Mouse (Mus musculus) adipocyte (in vitro differentiated cells): Measurements from ENCODE around the gene Gm11397.
"Not testable (repeated sequence)": the region's sequence is repeated elsewhere in the genome, so short reads cannot be mapped to it uniquely, and the experiment has no call there.

Experiments used
- DNase-seq: peaks from one replicate; pipeline ENCODE4 v3.0.0-alpha.2; 2016; ENCODE audit warnings: low spot score

The Gm11397 gene

DNA sequence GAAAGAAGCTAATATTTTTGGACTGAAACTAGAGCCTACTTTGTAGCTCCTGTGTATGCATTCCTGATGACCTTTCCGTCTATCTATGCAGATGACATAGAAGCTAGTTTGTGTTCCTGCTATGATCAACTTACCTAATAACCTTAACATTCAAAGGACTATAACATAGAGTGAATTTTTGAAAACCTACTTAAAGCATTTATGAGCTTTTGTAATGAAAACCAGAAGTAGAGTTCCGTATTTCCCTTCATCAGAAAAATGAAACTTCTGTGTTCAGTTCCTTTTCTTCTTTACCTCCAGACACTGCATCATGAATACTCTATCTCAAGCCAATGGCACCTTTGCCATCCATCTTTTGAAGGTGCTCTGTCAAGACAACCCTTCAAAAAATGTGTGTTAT lies at the start of gene Gm11397:
Gene Gm11397, plus strand, starts transcription at position 301 of the 400 bp plus-strand sequence.
- not testable (repeated sequence) for DNase-seq

DNA sequence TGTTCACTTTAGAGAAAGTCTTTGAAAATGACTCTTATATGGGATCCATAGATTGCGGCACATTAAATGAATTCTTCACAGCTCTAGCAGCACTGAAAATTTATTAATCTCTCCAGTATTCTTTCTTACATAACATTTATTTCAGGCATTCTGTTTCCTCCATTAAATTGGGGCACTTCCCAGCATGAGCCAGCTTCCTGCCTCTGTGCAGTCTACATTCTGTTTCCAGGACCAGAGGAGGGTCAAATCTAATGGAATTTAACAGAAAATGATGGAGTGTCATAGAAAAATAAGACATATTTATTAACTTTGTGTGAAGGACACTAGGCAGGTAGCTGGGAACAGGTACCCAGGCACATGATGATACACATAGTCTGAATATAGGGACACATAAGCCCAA lies 38.9 kb upstream of the Gm11397 start:
- not testable (repeated sequence) for DNase-seq

DNA sequence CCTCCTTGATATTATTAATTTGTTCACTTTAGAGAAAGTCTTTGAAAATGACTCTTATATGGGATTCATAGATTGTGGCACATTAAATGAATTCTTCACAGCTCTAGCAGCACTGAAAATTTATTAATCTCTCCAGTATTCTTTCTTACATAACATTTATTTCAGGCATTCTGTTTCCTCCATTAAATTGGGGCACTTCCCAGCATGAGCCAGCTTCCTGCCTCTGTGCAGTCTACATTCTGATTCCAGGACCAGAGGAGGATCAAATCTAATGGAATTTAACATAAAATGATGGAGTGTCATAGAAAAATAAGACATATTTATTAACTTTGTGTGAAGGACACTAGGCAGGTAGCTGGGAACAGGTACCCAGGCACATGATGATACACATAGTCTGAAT lies 37.2 kb downstream of the Gm11397 start:
- DNase-seq: not testable (repeated sequence)
